Mouse (Mus musculus) myocyte (in vitro differentiated cells): ENCODE data around the gene Ugt1a1. TPM values are rescaled to one million over a fixed set of nuclear protein-coding genes. Genes with fewer than 3 reads are reported as not detected.

ENCODE experiments used
- H3K27me3 ChIP-seq: one replicate; pipeline ENCODE4 v1.6.1; 2011; ENCODE audit not compliant: control insufficient read depth, insufficient read depth, insufficient read length
- H3K36me3 ChIP-seq: one replicate; pipeline ENCODE4 v1.6.1; 2011; ENCODE audit not compliant: control insufficient read depth, insufficient read depth
- H3K4me2 ChIP-seq: one replicate; pipeline ENCODE4 v1.6.1; 2011; ENCODE audit warnings: low read depth, control low read depth
- H3K4me3 ChIP-seq: one replicate; pipeline ENCODE4 v1.5.1; 2011; ENCODE audit warnings: mild to moderate bottlenecking, control low read depth, moderate library complexity
- H3K79me2 ChIP-seq: one replicate; pipeline ENCODE4 v1.6.1; 2011; ENCODE audit not compliant: control insufficient read depth, insufficient read depth
- H3ac ChIP-seq: one replicate; pipeline ENCODE4 v1.6.1; 2011; ENCODE audit not compliant: control insufficient read depth, insufficient read length
- CEBPB ChIP-seq: IDR thresholded peaks from 2 replicates; pipeline ENCODE4 v1.6.1; 2011; ENCODE audit warnings: mild to moderate bottlenecking, moderate library complexity; ENCODE audit not compliant: poor library complexity, insufficient read depth, severe bottlenecking
- E2F4 ChIP-seq: IDR thresholded peaks from one replicate; pipeline ENCODE4 v1.6.1; 2011; ENCODE audit warnings: mild to moderate bottlenecking, control low read depth, moderate library complexity; ENCODE audit not compliant: insufficient read depth
- MAX ChIP-seq: IDR thresholded peaks from one replicate; pipeline ENCODE4 v1.6.1; 2011; ENCODE audit warnings: low read depth, mild to moderate bottlenecking, control low read depth
- MYOD1 ChIP-seq, 3 experiments: IDR thresholded peaks; one replicate each; pipeline ENCODE4 v1.6.1; 2011; ENCODE audit warnings: control low read depth in 2 of 3, low read depth in 2 of 3, mild to moderate bottlenecking in 2 of 3, moderate library complexity in 1 of 3; ENCODE audit not compliant: insufficient read length in 2 of 3, control insufficient read depth in 1 of 3
- MYOG ChIP-seq, 3 experiments: IDR thresholded peaks; one replicate each; pipeline ENCODE4 v1.6.1; 2011; ENCODE audit warnings: control low read depth in 2 of 3, low read depth in 2 of 3, mild to moderate bottlenecking in 2 of 3; ENCODE audit not compliant: insufficient read length in 2 of 3, control insufficient read depth in 1 of 3, insufficient read depth in 1 of 3
- POLR2A ChIP-seq: IDR thresholded peaks from one replicate; pipeline ENCODE4 v1.6.1; 2011; ENCODE audit warnings: low read depth, mild to moderate bottlenecking, control low read depth, moderate library complexity; ENCODE audit not compliant: insufficient read length
- POLR2AphosphoS2 ChIP-seq: IDR thresholded peaks from one replicate; pipeline ENCODE4 v1.6.1; 2011; ENCODE audit warnings: low read depth, control low read depth; ENCODE audit not compliant: insufficient read length
- REST ChIP-seq: IDR thresholded peaks from one replicate; pipeline ENCODE4 v1.6.1; 2011; ENCODE audit warnings: mild to moderate bottlenecking, control low read depth, moderate library complexity; ENCODE audit not compliant: insufficient read depth, insufficient read length
- SRF ChIP-seq: IDR thresholded peaks from one replicate; pipeline ENCODE4 v1.6.1; 2011; ENCODE audit warnings: low read depth; ENCODE audit not compliant: control insufficient read depth, insufficient read length
- TCF12 ChIP-seq: IDR thresholded peaks from one replicate; pipeline ENCODE4 v1.6.1; 2011; ENCODE audit warnings: mild to moderate bottlenecking, control low read depth; ENCODE audit not compliant: poor library complexity, insufficient read depth, severe bottlenecking
- TCF3 ChIP-seq: IDR thresholded peaks from one replicate; pipeline ENCODE4 v1.6.1; 2011; ENCODE audit warnings: low read depth, control low read depth; ENCODE audit not compliant: insufficient read length
- USF1 ChIP-seq: IDR thresholded peaks from one replicate; pipeline ENCODE4 v1.6.1; 2011; ENCODE audit warnings: low read depth, mild to moderate bottlenecking, control low read depth, moderate library complexity
- polyA plus RNA-seq: library from polyadenylated mRNA; unstranded; fragments of >200 nt; fragmentation: generic; extraction: Trizol; gene quantifications from one replicate; pipeline ENCODE4 v1.2.1, GENCODE M21; 2012; ENCODE audit warnings: missing spikeins

The Ugt1a1 gene
- polyA plus RNA-seq, 1 experiment = not detected

DNA sequence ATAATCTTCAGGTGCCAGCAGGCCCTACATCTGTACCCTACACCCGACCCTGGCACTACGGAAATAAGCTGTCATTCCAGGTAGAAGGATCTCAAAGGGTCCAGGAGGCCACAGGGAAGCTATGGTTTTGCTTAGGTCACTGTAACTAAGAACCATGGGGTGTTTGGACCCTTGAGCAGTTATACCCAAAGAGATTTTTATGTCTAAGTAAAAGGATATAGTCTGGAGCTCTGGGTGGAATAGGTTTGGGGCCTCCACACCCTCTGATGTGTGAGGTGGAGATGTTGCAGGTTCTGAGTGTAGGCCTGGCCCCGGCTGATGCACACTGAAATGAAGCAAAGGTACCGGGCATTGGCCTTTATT is 22.5 kb downstream of the Ugt1a1 start:
- Histone ChIP-seq H3K36me3 (no peaks in the 10 kb centered on the region), H3K4me3 (no peak overlapping the region), H3K4me2 (no peak overlapping the region), H3ac (no peak overlapping the region), H3K27me3 (peaks cover 23% of the 10 kb centered on the region), H3K79me2 (no peaks in the 10 kb centered on the region)
- TF ChIP-seq CEBPB (no peak), USF1 (no peak), TCF3 (no peak), E2F4 (no peak), TCF12 (no peak), MAX (no peak), SRF (no peak), POLR2A (no peak), REST (no peak)

DNA sequence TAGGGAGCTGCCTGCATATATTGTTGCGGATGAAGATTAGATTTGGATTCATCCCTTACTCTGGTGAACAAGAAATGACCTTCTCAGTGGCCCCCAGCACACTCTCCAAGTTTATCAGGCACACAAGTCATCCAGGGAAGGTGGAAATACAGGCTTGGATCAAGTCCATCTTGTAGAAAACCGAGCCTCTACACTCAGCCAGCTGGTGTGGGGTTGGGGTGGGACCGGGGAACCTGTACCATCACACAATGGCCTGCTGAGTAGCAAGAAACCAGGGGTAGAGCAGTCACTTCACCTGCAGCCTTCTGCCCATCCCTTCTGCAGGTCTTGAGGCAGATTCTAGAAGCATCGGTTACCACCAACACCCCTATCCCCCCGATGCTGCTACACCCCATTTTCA is 22.9 kb downstream of the Ugt1a1 start:
- Histone ChIP-seq H3K36me3 (no peaks in the 10 kb centered on the region), H3K4me2 (no peak overlapping the region), H3K27me3 (peaks cover 23% of the 10 kb centered on the region), H3K4me3 (no peak overlapping the region), H3K79me2 (no peaks in the 10 kb centered on the region), H3ac (no peak overlapping the region)
- TF ChIP-seq SRF = no peak
- TF ChIP-seq CEBPB = no peak
- no peak for TF ChIP-seq MYOD1 (IDR thresholded peaks at IDR 0.05; ENCODE audit: control insufficient read depth in 1 of 3, insufficient read length in 2 of 3, low read depth in 2 of 3)
- TF ChIP-seq POLR2AphosphoS2 = no peak
- no peak for TF ChIP-seq REST
- no peak for TF ChIP-seq E2F4
- TF ChIP-seq TCF3 = no peak
- TF ChIP-seq POLR2A = no peak
- no peak for TF ChIP-seq USF1
- TF ChIP-seq MAX = no peak
- no peak for TF ChIP-seq TCF12
- TF ChIP-seq MYOG (IDR thresholded peaks at IDR 0.05; ENCODE audit: control insufficient read depth in 1 of 3, insufficient read depth in 1 of 3, insufficient read length in 2 of 3, low read depth in 2 of 3) = no peak

DNA sequence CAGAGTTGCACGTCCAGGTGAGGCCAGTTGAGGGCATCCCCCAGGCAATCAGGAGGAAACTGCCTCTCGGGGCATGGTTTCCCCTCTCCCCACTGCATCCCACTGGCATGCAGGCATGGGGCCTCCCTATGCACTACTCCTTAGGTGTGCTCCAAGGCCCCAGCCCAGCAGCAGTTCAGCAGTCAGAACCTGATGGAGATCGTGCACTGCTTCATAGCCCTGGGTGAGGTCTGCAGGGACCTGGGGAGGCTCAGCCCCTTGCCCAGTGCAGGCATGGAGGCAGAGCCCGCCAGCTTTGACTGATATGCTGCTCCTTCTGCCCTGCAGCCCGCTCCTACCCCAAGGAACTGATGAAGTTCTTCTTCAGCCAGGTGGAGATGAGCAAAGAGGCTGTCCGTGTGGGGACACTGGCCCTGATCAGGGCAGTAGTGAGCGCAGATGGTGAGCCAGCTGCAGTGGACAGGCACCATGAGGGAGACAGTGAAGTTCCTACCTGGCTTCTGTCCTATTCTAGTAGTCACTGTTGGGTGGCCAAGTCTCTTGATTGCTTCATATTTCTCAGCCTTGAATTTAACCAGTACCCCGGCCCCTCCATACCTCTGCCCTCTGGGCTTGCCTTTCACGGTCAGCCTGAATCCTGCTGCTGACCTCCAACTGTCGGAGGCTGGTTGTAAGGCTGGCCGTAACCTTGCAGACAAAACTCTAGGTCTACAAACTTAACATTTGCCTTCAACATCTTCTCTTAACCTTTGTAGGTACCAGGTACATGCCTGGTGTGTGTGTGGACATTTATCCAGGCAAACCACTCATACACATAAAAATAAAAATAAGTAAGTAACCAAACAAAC is 23.5 kb downstream of the Ugt1a1 start:
- Histone ChIP-seq H3ac (no peak overlapping the region), H3K4me2 (no peak overlapping the region), H3K36me3 (no peaks in the 10 kb centered on the region), H3K27me3 (peaks cover 23% of the 10 kb centered on the region), H3K79me2 (no peaks in the 10 kb centered on the region), H3K4me3 (no peak overlapping the region)
- TF ChIP-seq MAX (no peak), POLR2A (no peak), REST (no peak), MYOD1 (IDR thresholded peaks at IDR 0.05; ENCODE audit: control insufficient read depth in 1 of 3, insufficient read length in 2 of 3, low read depth in 2 of 3) (no peak), TCF3 (no peak), TCF12 (no peak), USF1 (no peak), CEBPB (no peak), E2F4 (no peak), POLR2AphosphoS2 (no peak)

DNA sequence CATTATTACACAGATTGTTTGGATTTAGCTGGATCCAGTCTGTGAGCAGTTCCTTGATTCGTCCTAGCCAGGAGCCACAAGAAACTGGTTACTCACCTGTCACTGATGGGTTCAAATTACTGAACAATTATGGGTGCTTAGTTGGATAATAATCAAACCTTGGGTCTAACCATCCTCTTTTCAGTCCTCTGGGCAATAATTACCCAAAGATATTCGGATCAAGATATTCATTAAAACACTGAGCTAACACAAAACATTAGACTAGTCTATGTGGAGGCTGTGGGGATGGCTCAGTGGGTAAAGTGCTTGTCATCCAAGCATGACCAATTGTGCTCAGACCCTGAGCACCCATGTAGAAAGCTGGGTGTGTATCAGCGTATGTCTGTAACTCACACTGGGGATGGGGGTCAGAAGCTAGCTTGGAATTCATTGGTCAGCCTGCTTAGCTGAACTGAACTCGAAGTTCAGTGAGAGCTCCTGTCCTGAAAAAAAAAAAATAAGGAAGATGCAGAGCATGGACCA is 24.2 kb downstream of the Ugt1a1 start:
- Histone ChIP-seq H3K27me3 (peaks cover 23% of the 10 kb centered on the region), H3K4me2 (no peak overlapping the region), H3K79me2 (no peaks in the 10 kb centered on the region), H3K4me3 (no peak overlapping the region), H3K36me3 (no peaks in the 10 kb centered on the region), H3ac (no peak overlapping the region)
- TF ChIP-seq TCF12 (no peak), POLR2AphosphoS2 (no peak), POLR2A (no peak)

DNA sequence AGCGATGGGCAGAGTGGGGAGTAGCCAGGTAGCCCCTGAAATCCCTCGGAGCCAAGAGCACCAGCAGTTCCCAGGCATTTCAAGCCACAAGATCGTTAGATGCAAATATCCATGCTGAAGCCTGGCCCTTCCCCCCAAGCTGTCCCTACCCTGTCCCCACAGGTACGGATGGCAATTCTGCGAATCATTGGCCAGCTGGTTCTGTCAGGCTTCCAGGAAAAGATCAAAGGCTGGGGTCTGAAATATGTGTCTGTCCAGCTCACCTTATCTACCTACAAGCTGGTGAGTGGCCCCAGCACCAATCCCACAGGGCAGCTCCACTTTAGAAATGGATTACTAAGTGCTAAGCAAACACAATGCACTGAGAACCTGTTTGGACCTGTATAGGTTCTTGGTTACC is 25.6 kb downstream of the Ugt1a1 start:
- no peaks in the 10 kb centered on the region for H3K36me3 ChIP-seq
- H3K4me3 ChIP-seq = no peak overlapping the region
- no peaks in the 10 kb centered on the region for H3K79me2 ChIP-seq
- peaks cover 23% of the 10 kb centered on the region for H3K27me3 ChIP-seq
- H3ac ChIP-seq = no peak overlapping the region
- H3K4me2 ChIP-seq = no peak overlapping the region
- TF ChIP-seq MYOG (IDR thresholded peaks at IDR 0.05; ENCODE audit: control insufficient read depth in 1 of 3, insufficient read depth in 1 of 3, insufficient read length in 2 of 3, low read depth in 2 of 3) = no peak
- no peak for TF ChIP-seq TCF12
- TF ChIP-seq E2F4 = no peak
- no peak for TF ChIP-seq MAX
- TF ChIP-seq CEBPB = no peak
- TF ChIP-seq POLR2A = no peak
- TF ChIP-seq POLR2AphosphoS2 = no peak
- no peak for TF ChIP-seq TCF3
- TF ChIP-seq MYOD1 (IDR thresholded peaks at IDR 0.05; ENCODE audit: control insufficient read depth in 1 of 3, insufficient read length in 2 of 3, low read depth in 2 of 3) = no peak
- no peak for TF ChIP-seq REST
- no peak for TF ChIP-seq SRF
- TF ChIP-seq USF1 = no peak
